22 mouse cellular contexts compared by ENCODE assay signal in genomic region chr16:16958575-16958974, GRCm38 (mm10). TPM values are rescaled to one million over a fixed set of nuclear protein-coding genes. Genes with fewer than 3 reads are reported as not detected.
DNase-seq lines count a peak whose midpoint lies in the region; ATAC-seq and TF ChIP-seq lines count a peak whose summit lies in the region.
"Had no signal": no experiment of that assay in that cellular context is flagged by ENCODE, and none has a peak within 500 bp of the region (broad histone marks: within the 10 kb centered on the region; RNA-seq: fewer than 3 reads in every experiment).

No protein-coding gene starts in this region.

- no peaks in the 10 kb centered on the region for H3K4me1 ChIP-seq in forebrain, postnatal 0 days (ENCODE audit: insufficient read depth)
- H3K4me1 ChIP-seq in forebrain, embryonic 15.5 days: no peaks in the 10 kb centered on the region
- no peaks in the 10 kb centered on the region for H3K4me1 ChIP-seq in midbrain, embryonic 14.5 days (ENCODE audit: control insufficient read depth, insufficient read depth, low read length)
- H3K4me1 ChIP-seq in midbrain, embryonic 16.5 days (ENCODE audit: control insufficient read depth, insufficient read depth, low read length): no peaks in the 10 kb centered on the region
- H3K4me1 ChIP-seq: embryonic facial prominence, embryonic 15.5 days; forebrain, embryonic 10.5 days; heart, embryonic 13.5 days; intestine, embryonic 15.5 days had no signal

- H3K36me3 ChIP-seq in forebrain, postnatal 0 days (ENCODE audit: insufficient read depth): no peaks in the 10 kb centered on the region
- H3K36me3 ChIP-seq in forebrain, embryonic 15.5 days: no peaks in the 10 kb centered on the region
- no peaks in the 10 kb centered on the region for H3K36me3 ChIP-seq in midbrain, embryonic 14.5 days (ENCODE audit: control insufficient read depth, insufficient read depth, low read length)
- no peaks in the 10 kb centered on the region for H3K36me3 ChIP-seq in midbrain, embryonic 16.5 days (ENCODE audit: control insufficient read depth, insufficient read depth, low read length)
- H3K36me3 ChIP-seq: embryonic facial prominence, embryonic 15.5 days; forebrain, embryonic 10.5 days; heart, embryonic 13.5 days; intestine, embryonic 15.5 days had no signal

- H3K27ac ChIP-seq in forebrain, postnatal 0 days (ENCODE audit: low read depth, low read length): no peak overlapping the region
- H3K27ac ChIP-seq in forebrain, embryonic 15.5 days (replicated peaks): no peak overlapping the region
- H3K27ac ChIP-seq in midbrain, embryonic 14.5 days (replicated peaks; ENCODE audit: low read depth, low read length): no peak overlapping the region
- no peak overlapping the region for H3K27ac ChIP-seq in midbrain, embryonic 16.5 days (ENCODE audit: low read length)
- H3K27ac ChIP-seq: embryonic facial prominence, embryonic 15.5 days; forebrain, embryonic 10.5 days; heart, embryonic 13.5 days; intestine, embryonic 15.5 days; macrophage had no signal

- H3K27me3 ChIP-seq in forebrain, postnatal 0 days (ENCODE audit: insufficient read depth, low read length): no peaks in the 10 kb centered on the region
- no peaks in the 10 kb centered on the region for H3K27me3 ChIP-seq in forebrain, embryonic 15.5 days
- no peaks in the 10 kb centered on the region for H3K27me3 ChIP-seq in midbrain, embryonic 14.5 days (ENCODE audit: control insufficient read depth, insufficient read depth, low read length)
- H3K27me3 ChIP-seq in midbrain, embryonic 16.5 days (ENCODE audit: control insufficient read depth, insufficient read depth, low read depth, low read length): no peaks in the 10 kb centered on the region
- H3K27me3 ChIP-seq: embryonic facial prominence, embryonic 15.5 days; heart, embryonic 13.5 days; intestine, embryonic 15.5 days had no signal

- TF ChIP-seq POLR2A in brain, embryonic 14.5 days (IDR thresholded peaks at IDR 0.05; ENCODE audit: borderline replicate concordance, extremely low read depth, insufficient read depth, insufficient read length, poor library complexity, severe bottlenecking): no peak

- DNase-seq in forebrain, postnatal 0 days: no peak
- peak; percentile 7 for DNase-seq in midbrain, embryonic 14.5 days
- DNase-seq in brain, embryonic 14.5 days (ENCODE audit: low read depth): peak; percentile 36
- DNase-seq in mesoderm, embryonic 11.5 days (ENCODE audit: low read depth, low spot score): peak; percentile 2
- DNase-seq in adrenal gland, adult 18-20 months (ENCODE audit: low spot score in 2 of 2): no peak
- no peak for DNase-seq in adrenal gland, postnatal 10 days
- DNase-seq: cerebellum, adult 11 months; cerebellum, postnatal 14 days; heart, postnatal 36 days; layer of hippocampus, postnatal 36 days; lung, adult 2 months; right cerebral cortex, adult 18-20 months; spleen, adult 18-20 months had no signal

- no peak overlapping the region for H3K4me3 ChIP-seq in forebrain, postnatal 0 days (ENCODE audit: low read depth, low read length)
- no peak overlapping the region for H3K4me3 ChIP-seq in forebrain, embryonic 15.5 days
- no peak overlapping the region for H3K4me3 ChIP-seq in midbrain, embryonic 14.5 days (replicated peaks; ENCODE audit: low read depth, low read length)
- H3K4me3 ChIP-seq in midbrain, embryonic 16.5 days (ENCODE audit: low read depth, low read length): no peak overlapping the region
- H3K4me3 ChIP-seq: embryonic facial prominence, embryonic 15.5 days; forebrain, embryonic 10.5 days; heart, embryonic 13.5 days; intestine, embryonic 15.5 days had no signal

- WGBS in forebrain, postnatal 0 days: 22% methylated on average over 3 of the region's 5 CpGs
- 45% methylated on average over 2 of the region's 5 CpGs for WGBS in forebrain, embryonic 15.5 days
- 35% methylated on average over 3 of the region's 5 CpGs for WGBS in midbrain, embryonic 14.5 days
- 6% methylated on average over 1 of the region's 5 CpGs for WGBS in midbrain, embryonic 16.5 days

- H3K9ac ChIP-seq in forebrain, postnatal 0 days: no peak overlapping the region
- H3K9ac ChIP-seq in forebrain, embryonic 15.5 days (replicated peaks): no peak overlapping the region
- H3K9ac ChIP-seq in midbrain, embryonic 14.5 days (replicated peaks; ENCODE audit: low read length): no peak overlapping the region
- H3K9ac ChIP-seq in midbrain, embryonic 16.5 days (ENCODE audit: low read depth, low read length): no peak overlapping the region
- H3K9ac ChIP-seq: embryonic facial prominence, embryonic 15.5 days; heart, embryonic 13.5 days; intestine, embryonic 15.5 days had no signal

- peak; percentile 54 for ATAC-seq in forebrain, postnatal 0 days
- ATAC-seq in forebrain, embryonic 15.5 days (replicated peaks): no peak
- ATAC-seq in midbrain, embryonic 14.5 days (ENCODE audit: low FRiP score, low TSS enrichment): no peak; the same call in 1 of the 2 replicates
- ATAC-seq in midbrain, embryonic 16.5 days: no peak
- ATAC-seq: intestine, embryonic 15.5 days; Patski had no signal

- no peaks in the 10 kb centered on the region for H3K9me3 ChIP-seq in forebrain, postnatal 0 days (ENCODE audit: low read length)
- H3K9me3 ChIP-seq in forebrain, embryonic 15.5 days: no peaks in the 10 kb centered on the region
- H3K9me3 ChIP-seq in midbrain, embryonic 14.5 days (ENCODE audit: control insufficient read depth, low read length): no peaks in the 10 kb centered on the region
- H3K9me3 ChIP-seq in midbrain, embryonic 16.5 days (replicated peaks; ENCODE audit: control insufficient read depth, low read length, poor library complexity, severe bottlenecking): no peaks in the 10 kb centered on the region
- H3K9me3 ChIP-seq: embryonic facial prominence, embryonic 15.5 days; forebrain, embryonic 10.5 days; intestine, embryonic 15.5 days had no signal

- no peak for TF ChIP-seq CTCF in forebrain, postnatal 0 days (IDR thresholded peaks at IDR 0.05; ENCODE audit: low read depth)
- no peak for TF ChIP-seq CTCF in brain, embryonic 14.5 days (IDR thresholded peaks at IDR 0.05; ENCODE audit: borderline replicate concordance, extremely low read depth, insufficient read depth, insufficient read length)

- H3K4me2 ChIP-seq in forebrain, postnatal 0 days (ENCODE audit: low read depth): no peak overlapping the region
- H3K4me2 ChIP-seq in forebrain, embryonic 15.5 days (replicated peaks): no peak overlapping the region
- H3K4me2 ChIP-seq in midbrain, embryonic 14.5 days (ENCODE audit: low read length): no peak overlapping the region
- H3K4me2 ChIP-seq in midbrain, embryonic 16.5 days (ENCODE audit: low read length): no peak overlapping the region
- H3K4me2 ChIP-seq: embryonic facial prominence, embryonic 15.5 days; heart, embryonic 13.5 days; intestine, embryonic 15.5 days; liver, embryonic 11.5 days had no signal

RNA-seq across cellular contexts. Expression of gene Mapk1, which starts 24.6 kb away (rescaled TPM):
- 189 and 231 TPM in 2 replicates for total RNA-seq in forebrain, postnatal 0 days (2014; rRNA removed)
- 165 and 207 TPM in 2 replicates for polyA plus RNA-seq in forebrain, postnatal 0 days (2015; fragmentation: Nextera tagmentation; extraction: Ambion mirVana)
- polyA plus RNA-seq in forebrain, embryonic 15.5 days (2015; fragmentation: Nextera tagmentation; extraction: Ambion mirVana): 186 and 193 TPM in 2 replicates
- 214 and 219 TPM in 2 replicates for polyA plus RNA-seq in midbrain, embryonic 14.5 days (2014; fragmentation: Nextera tagmentation; extraction: Ambion mirVana)
- polyA plus RNA-seq in midbrain, embryonic 16.5 days (2015; fragmentation: Nextera tagmentation; extraction: Ambion mirVana): 182 and 189 TPM in 2 replicates
- polyA plus RNA-seq in brain, embryonic 14.5 days (2012; rRNA removed): 160 and 166 TPM in 2 replicates
- total RNA-seq in adrenal gland, adult 18-20 months (2021): 100 to 1,000 TPM; 157 to 186 TPM
- total RNA-seq in adrenal gland, postnatal 10 days (2021): 100 to 1,000 TPM; 154 to 160 TPM

Comparison
In these comparisons a context has a peak if more than half of its experiments do, and no peak if none do; other contexts are left out.
1. DNase-seq: peak in midbrain, embryonic 14.5 days (single experiment), brain, embryonic 14.5 days (single experiment) and mesoderm, embryonic 11.5 days (single experiment); none in forebrain, postnatal 0 days (single experiment), adrenal gland, adult 18-20 months (0 of 2) and adrenal gland, postnatal 10 days (single experiment).